Mouse (Mus musculus) intestine, postnatal 0 days (tissue): ENCODE measurements around the gene Fancd2. TPM values are rescaled to one million over a fixed set of nuclear protein-coding genes. Genes with fewer than 3 reads are reported as not detected.

ENCODE experiments used
- ATAC-seq: fragments of 200-750 bp; cut with Nextera tagmentation; 2 replicates; pipeline ENCODE4 v1.8.0; 2017; ENCODE audit warnings: mild to moderate bottlenecking, moderate TSS enrichment, moderate library complexity
- H3K27ac ChIP-seq: fragments of 300-500 bp; sonication (generic); 2 replicates; pipeline ENCODE4 v1.5.1; 2014; ENCODE audit warnings: mild to moderate bottlenecking, low read depth, low read length, moderate library complexity
- H3K27me3 ChIP-seq: fragments of 300-500 bp; sonication (generic); replicated peaks from 2 replicates; pipeline ENCODE4 v1.6.1; 2014; ENCODE audit warnings: low read length, mixed read lengths; ENCODE audit not compliant: control insufficient read depth, insufficient read depth
- H3K36me3 ChIP-seq: fragments of 300-500 bp; sonication (generic); 2 replicates; pipeline ENCODE4 v1.6.1; 2014; ENCODE audit warnings: mild to moderate bottlenecking, moderate library complexity; ENCODE audit not compliant: control insufficient read depth, insufficient read depth
- H3K4me1 ChIP-seq: fragments of 300-500 bp; sonication (generic); replicated peaks from 2 replicates; pipeline ENCODE4 v1.6.1; 2014; ENCODE audit warnings: antibody characterized with exemption, low read length, mixed read lengths; ENCODE audit not compliant: control insufficient read depth, insufficient read depth
- H3K4me2 ChIP-seq: fragments of 300-500 bp; sonication (generic); replicated peaks from 2 replicates; pipeline ENCODE4 v1.6.1; 2014; ENCODE audit warnings: low read depth, mild to moderate bottlenecking, moderate library complexity
- H3K4me3 ChIP-seq: fragments of 300-500 bp; sonication (generic); 2 replicates; pipeline ENCODE4 v1.5.1; 2014; ENCODE audit warnings: low read depth, low read length
- H3K9ac ChIP-seq: fragments of 300-500 bp; sonication (generic); 2 replicates; pipeline ENCODE4 v1.6.1; 2014; ENCODE audit warnings: mild to moderate bottlenecking, low read depth, low read length
- H3K9me3 ChIP-seq: fragments of 300-500 bp; sonication (generic); 2 replicates; pipeline ENCODE4 v1.6.1; 2016; ENCODE audit warnings: mixed run types; ENCODE audit not compliant: control insufficient read depth
- CTCF ChIP-seq: sonication (generic); IDR thresholded peaks from 2 replicates; pipeline ENCODE4 v1.5.1; 2016; ENCODE audit warnings: low read depth, mild to moderate bottlenecking, control low read depth, antibody characterized with exemption, moderate library complexity
- WGBS: fragments of 180-500 bp; shearing (Covaris S2); extraction: QIAGEN DNeasy Blood & Tissue Kit; methylation state at CpG from one replicate; pipeline ENCODE4 v1.1.7; 2014; 5-methylcytosine and 5-hydroxymethylcytosine counted together
- polyA plus RNA-seq: library from polyadenylated mRNA; unstranded; fragments of >200 nt; fragmentation: Nextera tagmentation; extraction: Ambion mirVana; gene quantifications from 2 replicates; pipeline ENCODE4 v1.2.1, GENCODE M21; 2015

The Fancd2 gene
- 1.4 and 1.7 TPM in 2 replicates for polyA plus RNA-seq

DNA sequence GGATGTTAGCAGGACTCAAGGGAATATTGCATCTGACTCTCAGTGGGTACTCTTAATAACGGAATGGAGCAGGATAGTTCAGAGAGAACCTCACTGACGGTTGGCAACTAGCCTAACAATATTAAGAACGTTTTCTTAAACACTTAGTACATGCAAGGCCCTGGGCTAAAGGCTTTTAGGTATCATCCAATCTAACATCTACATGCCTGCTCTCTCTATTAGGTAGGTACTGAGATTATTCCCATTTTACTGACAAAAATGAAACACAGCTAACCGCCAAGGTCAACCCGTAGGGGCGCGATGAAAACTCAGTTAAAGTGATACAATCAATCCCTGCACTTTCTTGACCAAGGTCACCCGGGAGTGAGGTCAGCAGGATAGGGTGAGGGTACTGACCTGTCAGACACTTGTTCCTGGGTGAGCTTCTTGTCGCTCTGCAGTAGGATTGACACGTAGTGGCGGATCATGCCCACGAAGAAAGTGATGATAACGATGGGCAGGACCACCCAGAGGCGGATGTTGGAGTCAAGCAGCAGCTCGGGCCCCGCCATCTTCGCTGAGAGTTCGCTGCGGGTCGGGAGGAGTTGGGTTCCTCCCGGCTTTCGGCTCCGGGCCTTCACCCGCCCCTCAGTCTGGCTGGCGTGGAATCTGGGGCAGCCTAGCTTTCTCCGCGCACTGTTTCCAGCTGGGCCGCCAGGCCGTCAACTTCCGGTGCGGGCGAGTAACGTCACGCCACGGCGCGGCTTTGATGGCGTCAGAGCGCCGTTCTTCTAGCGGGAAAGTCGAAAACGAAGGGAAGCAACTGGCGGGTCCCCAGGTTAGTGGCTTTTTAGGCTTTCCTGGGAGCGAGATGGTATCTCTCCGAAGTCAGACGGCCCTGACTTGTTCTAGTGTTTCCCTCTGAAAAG lies at the start of gene Fancd2, which contains the start of gene Emc3:
Fancd2 (plus strand) TSS at position 751 of the 908 bp plus-strand sequence.
Emc3 (minus strand) TSS at position 721 of the 908 bp plus-strand sequence.
- WGBS, result under 1% methylated on average over 47 of the region's 47 CpGs
- no peaks in the 10 kb centered on the region for H3K9me3 ChIP-seq
- H3K4me2 ChIP-seq, result peak within 1 kb of the TSS; percentile 69
- peak within 1 kb of the TSS; percentile 57 for H3K27ac ChIP-seq
- H3K27me3 ChIP-seq, result no peaks in the 10 kb centered on the region
- ATAC-seq, result peak; percentile 81
- H3K9ac ChIP-seq, result peak within 1 kb of the TSS; percentile 81
- TF ChIP-seq CTCF, result no peak
- H3K36me3 ChIP-seq, result peaks cover 4% of the 10 kb centered on the region; the same call in 1 of the 2 replicates
- H3K4me1 ChIP-seq, result no peaks in the 10 kb centered on the region
- H3K4me3 ChIP-seq, result peak within 1 kb of the TSS; percentile 93

- H3K4me1 ChIP-seq, result no peaks in the 10 kb centered on the region
- H3K9me3 ChIP-seq, result no peaks in the 10 kb centered on the region
- ATAC-seq, result peak; percentile 45
- H3K4me2 ChIP-seq, result peak overlapping the region; percentile 72
- 4% methylated on average over 64 of the region's 65 CpGs for WGBS
- TF ChIP-seq CTCF, result peak; percentile 47
- peaks cover 7% of the 10 kb centered on the region; the same call in 1 of the 2 replicates for H3K36me3 ChIP-seq
- peak overlapping the region; percentile 87 for H3K27ac ChIP-seq
- H3K27me3 ChIP-seq, result no peaks in the 10 kb centered on the region
- H3K9ac ChIP-seq, result peak overlapping the region; percentile 53
- H3K4me3 ChIP-seq, result peak overlapping the region; percentile 49
Measured at GRCm38 (mm10) chr6:113482477-113483099, 48.9 kb upstream of the Fancd2 start.

- Histone ChIP-seq H3K27ac (peak within 1 kb of the TSS; percentile 87), H3K9me3 (no peaks in the 10 kb centered on the region), H3K4me3 (peak within 1 kb of the TSS; percentile 49), H3K27me3 (no peaks in the 10 kb centered on the region), H3K36me3 (peaks cover 5% of the 10 kb centered on the region; the same call in 1 of the 2 replicates), H3K9ac (peak within 1 kb of the TSS; percentile 54), H3K4me2 (peak within 1 kb of the TSS; percentile 72), H3K4me1 (no peaks in the 10 kb centered on the region)
- peak; percentile 95 for ATAC-seq
- under 1% methylated on average over 26 of the region's 26 CpGs for WGBS
- no peak for TF ChIP-seq CTCF
Measured at GRCm38 (mm10) chr6:113483100-113483615, 48.3 kb upstream of the Fancd2 start, which contains the start of gene Creld1. Gene Creld1, plus strand, starts transcription at chr6:113483297.

- WGBS, result 8% methylated on average over 10 of the region's 10 CpGs
- peaks cover 5% of the 10 kb centered on the region for H3K36me3 ChIP-seq
- H3K4me2 ChIP-seq, result peak overlapping the region; percentile 72
- H3K4me3 ChIP-seq, result peak overlapping the region; percentile 49
- H3K27ac ChIP-seq, result peak overlapping the region; percentile 54; the same call in 1 of the 2 replicates
- ATAC-seq, result no peak; the same call in 1 of the 2 replicates
- H3K9me3 ChIP-seq, result no peaks in the 10 kb centered on the region
- H3K9ac ChIP-seq, result peak overlapping the region; percentile 54
- H3K27me3 ChIP-seq, result no peaks in the 10 kb centered on the region
- TF ChIP-seq CTCF, result peak; percentile 37
- H3K4me1 ChIP-seq, result no peaks in the 10 kb centered on the region
Measured at GRCm38 (mm10) chr6:113483729-113484128, 47.8 kb upstream of the Fancd2 start.

- Histone ChIP-seq H3K4me1 (no peaks in the 10 kb centered on the region), H3K9ac (no peak overlapping the region), H3K36me3 (peaks cover 25% of the 10 kb centered on the region; the same call in 1 of the 2 replicates), H3K4me3 (no peak overlapping the region), H3K4me2 (0 out of 2 replicates have a peak overlapping the region, but pooled peaks have one; percentile 10), H3K27ac (no peak overlapping the region), H3K9me3 (no peaks in the 10 kb centered on the region), H3K27me3 (no peaks in the 10 kb centered on the region)
- peak; percentile 50 for ATAC-seq
- no peak for TF ChIP-seq CTCF
- 22% methylated on average over 7 of the region's 7 CpGs for WGBS
Measured at GRCm38 (mm10) chr6:113487125-113487576, 44.3 kb upstream of the Fancd2 start.

DNA sequence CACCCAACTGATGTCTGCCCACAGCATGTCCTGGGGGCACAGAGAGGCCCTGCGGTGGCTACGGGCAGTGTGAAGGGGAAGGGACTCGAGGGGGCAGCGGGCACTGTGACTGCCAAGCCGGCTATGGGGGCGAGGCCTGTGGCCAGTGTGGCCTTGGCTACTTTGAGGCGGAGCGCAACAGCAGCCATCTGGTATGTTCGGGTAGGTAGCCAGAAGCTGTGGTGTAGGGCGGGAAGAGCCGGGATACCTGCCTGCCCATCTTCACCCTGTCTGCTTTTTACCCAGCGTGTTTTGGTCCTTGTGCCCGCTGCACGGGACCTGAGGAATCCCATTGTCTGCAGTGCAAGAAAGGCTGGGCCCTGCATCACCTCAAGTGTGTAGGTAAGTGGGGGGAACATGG lies 42.1 kb upstream of the Fancd2 start:
- no peak overlapping the region for H3K4me3 ChIP-seq
- no peaks in the 10 kb centered on the region for H3K27me3 ChIP-seq
- H3K4me1 ChIP-seq, result no peaks in the 10 kb centered on the region
- H3K36me3 ChIP-seq, result peaks cover 25% of the 10 kb centered on the region; the same call in 1 of the 2 replicates
- no peak overlapping the region for H3K9ac ChIP-seq
- no peak for ATAC-seq
- no peak for TF ChIP-seq CTCF
- H3K27ac ChIP-seq, result no peak overlapping the region
- H3K4me2 ChIP-seq, result no peak overlapping the region
- WGBS, result 95% methylated on average over 14 of the region's 14 CpGs
- H3K9me3 ChIP-seq, result no peaks in the 10 kb centered on the region
